In the genomic region with DNA sequence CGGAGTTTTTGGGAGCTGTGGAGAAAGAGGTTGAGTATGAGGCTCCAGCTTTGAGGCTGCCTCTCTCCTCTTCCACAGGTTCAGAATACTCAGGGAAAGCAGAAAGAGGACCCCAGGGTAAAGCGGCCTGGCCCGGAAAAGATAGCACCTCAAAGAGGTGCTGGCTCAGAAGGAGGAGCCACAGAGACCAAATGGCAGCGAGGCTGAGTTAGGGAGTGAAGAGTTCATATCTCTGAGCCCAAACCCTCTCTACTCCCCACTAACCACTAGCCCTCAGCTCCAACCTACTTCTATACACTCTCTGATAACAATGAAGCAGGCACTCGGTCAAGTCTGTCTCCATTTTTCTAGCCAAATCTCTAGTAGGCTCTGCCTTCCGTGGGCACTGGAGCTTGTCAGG, we compare ENCODE assay signal across 23 mouse cellular contexts. TPM values are rescaled to one million over a fixed set of nuclear protein-coding genes. Genes with fewer than 3 reads are reported as not detected.
A peak's percentile ranks its signal among the peaks of the same experiment; 100 is the strongest.
DNase-seq lines count a peak whose midpoint lies in the region; ATAC-seq and TF ChIP-seq lines count a peak whose summit lies in the region.
"Had no signal": no experiment of that assay in that cellular context is flagged by ENCODE, and none has a peak within 500 bp of the region (broad histone marks: within the 10 kb centered on the region; RNA-seq: fewer than 3 reads in every experiment).

No protein-coding gene starts in this region.

- TF ChIP-seq EP300 in MEL (IDR thresholded peaks at IDR 0.05; ENCODE audit: low read depth in 1 of 2, low read length in 2 of 2): peak; percentile 66 to 81
- TF ChIP-seq EP300 in liver, postnatal 0 days (IDR thresholded peaks at IDR 0.05; ENCODE audit: low read depth): peak; percentile 17; the same call in 1 of the 2 replicates

- intact Hi-C loops in heart, postnatal 14 days (cut with DNase I): no loop called here

- H3K36me3 ChIP-seq in heart, embryonic 10.5 days: no peaks in the 10 kb centered on the region
- peaks cover 0 to 52% of the 10 kb centered on the region in 2 experiments; a peak in 2 of 4 replicates for H3K36me3 ChIP-seq in MEL (ENCODE audit: control insufficient read depth in 1 of 2, insufficient read depth in 2 of 2, low read length in 2 of 2)
- H3K36me3 ChIP-seq in erythroblast, embryonic 14.5 days (ENCODE audit: control insufficient read depth): no peaks in the 10 kb centered on the region
- no peaks in the 10 kb centered on the region for H3K36me3 ChIP-seq in liver, postnatal 0 days (replicated peaks; ENCODE audit: insufficient read depth, low read length)
- no peaks in the 10 kb centered on the region for H3K36me3 ChIP-seq in midbrain, embryonic 13.5 days
- H3K36me3 ChIP-seq: embryonic facial prominence, embryonic 10.5 days; heart, embryonic 13.5 days; hindbrain, embryonic 12.5 days; neural tube, embryonic 12.5 days had no signal

- H3K9ac ChIP-seq in MEL (ENCODE audit: control insufficient read depth, low read depth, low read length, poor library complexity, severe bottlenecking): peak overlapping the region; percentile 66
- no peak overlapping the region; the same call in 1 of the 2 replicates for H3K9ac ChIP-seq in liver, postnatal 0 days (replicated peaks)
- no peak overlapping the region for H3K9ac ChIP-seq in midbrain, embryonic 13.5 days (replicated peaks)
- H3K9ac ChIP-seq: heart, embryonic 13.5 days; hindbrain, embryonic 12.5 days; neural tube, embryonic 12.5 days had no signal

- peak overlapping the region; percentile 77; the same call in 1 of the 2 replicates for H3K27ac ChIP-seq in heart, embryonic 10.5 days
- peak overlapping the region; percentile 100 for H3K27ac ChIP-seq in MEL (ENCODE audit: control insufficient read depth, low read depth, low read length)
- H3K27ac ChIP-seq in liver, postnatal 0 days (ENCODE audit: low read depth): peak overlapping the region; percentile 68
- no peak overlapping the region for H3K27ac ChIP-seq in midbrain, embryonic 13.5 days
- H3K27ac ChIP-seq: embryonic facial prominence, embryonic 10.5 days; heart, embryonic 13.5 days; hindbrain, embryonic 12.5 days; neural tube, embryonic 12.5 days had no signal

- H3K4me3 ChIP-seq in heart, embryonic 10.5 days: no peak overlapping the region
- H3K4me3 ChIP-seq in MEL (ENCODE audit: control insufficient read depth in 1 of 2, insufficient read depth in 1 of 2, low read depth in 2 of 2, low read length in 2 of 2): peak overlapping the region; percentile 5 to 42
- H3K4me3 ChIP-seq in erythroblast, embryonic 14.5 days (replicated peaks): peak overlapping the region; percentile 40
- no peak overlapping the region for H3K4me3 ChIP-seq in liver, postnatal 0 days (ENCODE audit: low read depth, low read length)
- H3K4me3 ChIP-seq in midbrain, embryonic 13.5 days (replicated peaks): no peak overlapping the region
- H3K4me3 ChIP-seq: embryonic facial prominence, embryonic 10.5 days; heart, embryonic 13.5 days; hindbrain, embryonic 12.5 days; neural tube, embryonic 12.5 days had no signal

- peaks cover 10% of the 10 kb centered on the region; the same call in 1 of the 2 replicates for H3K4me1 ChIP-seq in heart, embryonic 10.5 days
- H3K4me1 ChIP-seq in MEL (ENCODE audit: control insufficient read depth in 1 of 2, insufficient read depth in 2 of 2, low read length in 2 of 2): peaks cover 41 to 52% of the 10 kb centered on the region in 2 experiments
- H3K4me1 ChIP-seq in erythroblast, embryonic 14.5 days (ENCODE audit: control insufficient read depth): peaks cover 84% of the 10 kb centered on the region
- H3K4me1 ChIP-seq in liver, postnatal 0 days (ENCODE audit: insufficient read depth): peaks cover 14% of the 10 kb centered on the region
- no peaks in the 10 kb centered on the region for H3K4me1 ChIP-seq in midbrain, embryonic 13.5 days (replicated peaks)
- H3K4me1 ChIP-seq: embryonic facial prominence, embryonic 10.5 days; hindbrain, embryonic 12.5 days; neural tube, embryonic 12.5 days had no signal

- no peak for TF ChIP-seq CTCF in MEL (IDR thresholded peaks at IDR 0.05 in 2 of 3, conservative IDR thresholded peaks at IDR 0.05 in 1 of 3; ENCODE audit: control insufficient read depth in 1 of 3, insufficient read depth in 1 of 3, low read depth in 2 of 3, low read length in 3 of 3, poor library complexity in 1 of 3, severe bottlenecking in 1 of 3)
- no peak for TF ChIP-seq CTCF in liver, postnatal 0 days (IDR thresholded peaks at IDR 0.05; ENCODE audit: low read depth)

- 36% methylated on average over 6 of the region's 6 CpGs for WGBS in heart, embryonic 10.5 days
- 45% methylated on average over 6 of the region's 6 CpGs for WGBS in liver, postnatal 0 days (ENCODE audit: insufficient replicate concordance)
- WGBS in midbrain, embryonic 13.5 days: 78% methylated on average over 6 of the region's 6 CpGs

- peak in 1 of 2 experiments; percentile 68; a peak in 2 of 4 replicates for TF ChIP-seq POLR2A in MEL (IDR thresholded peaks at IDR 0.05; ENCODE audit: control insufficient read depth in 1 of 2, insufficient read depth in 1 of 2, low read depth in 1 of 2, low read length in 2 of 2, poor library complexity in 1 of 2)

- H3K4me2 ChIP-seq in liver, postnatal 0 days (ENCODE audit: low read depth, low read length): peak overlapping the region; percentile 24; the same call in 1 of the 2 replicates
- no peak overlapping the region for H3K4me2 ChIP-seq in midbrain, embryonic 13.5 days (replicated peaks)
- H3K4me2 ChIP-seq: heart, embryonic 13.5 days; hindbrain, embryonic 12.5 days; neural tube, embryonic 12.5 days had no signal

- H3K27me3 ChIP-seq in heart, embryonic 10.5 days (ENCODE audit: insufficient read depth, poor library complexity, severe bottlenecking): 0 out of 2 replicates have a peak, but pooled peaks cover 5% of the 10 kb centered on the region
- no peaks in the 10 kb centered on the region for H3K27me3 ChIP-seq in MEL (ENCODE audit: control insufficient read depth in 1 of 2, insufficient read depth in 2 of 2, low read length in 2 of 2)
- no peaks in the 10 kb centered on the region for H3K27me3 ChIP-seq in erythroblast, embryonic 14.5 days (ENCODE audit: control insufficient read depth)
- H3K27me3 ChIP-seq in liver, postnatal 0 days (ENCODE audit: insufficient read depth, low read length): no peaks in the 10 kb centered on the region
- no peaks in the 10 kb centered on the region for H3K27me3 ChIP-seq in midbrain, embryonic 13.5 days
- H3K27me3 ChIP-seq: CH12.LX; heart, embryonic 13.5 days; hindbrain, embryonic 12.5 days; neural tube, embryonic 12.5 days had no signal

- DNase-seq in heart, embryonic 10.5 days (ENCODE audit: low spot score): no peak
- DNase-seq in heart, postnatal 14 days: no peak
- peak; percentile 92 for DNase-seq in MEL (ENCODE audit: low read depth, low spot score)
- no peak for DNase-seq in liver, postnatal 0 days
- DNase-seq in cerebellum, postnatal 25 days: no peak
- DNase-seq in embryo, embryonic 10 days (ENCODE audit: low spot score): no peak
- DNase-seq: cerebellum, adult 2 months; gastrocnemius, postnatal 36 days; kidney, adult 11 months; kidney, postnatal 25 days; lung, adult 18-20 months; right cerebral cortex, postnatal 25 days; thymus, postnatal 25 days had no signal

- ATAC-seq in liver, postnatal 0 days: peak; percentile 81
- ATAC-seq in midbrain, embryonic 13.5 days: no peak

- TF ChIP-seq RAD21 in MEL (IDR thresholded peaks at IDR 0.05; ENCODE audit: low read depth, low read length): no peak

- H3K79me2 ChIP-seq in MEL (ENCODE audit: control insufficient read depth, insufficient read depth, low read length, poor library complexity): no peaks in the 10 kb centered on the region; the same call in 1 of the 2 replicates

- no peaks in the 10 kb centered on the region for H3K9me3 ChIP-seq in heart, embryonic 10.5 days
- no peaks in the 10 kb centered on the region for H3K9me3 ChIP-seq in MEL (replicated peaks; ENCODE audit: insufficient read depth, low read length)
- H3K9me3 ChIP-seq in erythroblast, embryonic 14.5 days (ENCODE audit: control insufficient read depth, low read length): no peaks in the 10 kb centered on the region
- H3K9me3 ChIP-seq in liver, postnatal 0 days (ENCODE audit: low read length): no peaks in the 10 kb centered on the region
- H3K9me3 ChIP-seq in midbrain, embryonic 13.5 days: no peaks in the 10 kb centered on the region
- H3K9me3 ChIP-seq: embryonic facial prominence, embryonic 10.5 days; heart, embryonic 13.5 days; hindbrain, embryonic 12.5 days; neural tube, embryonic 12.5 days had no signal

TF ChIP-seq in MEL, 35 proteins besides CTCF, POLR2A, EP300 and RAD21 (continues in another document):
- peak; percentile 76 for TF ChIP-seq MAZ (IDR thresholded peaks at IDR 0.05; ENCODE audit: low read depth, low read length)
- no peak for TF ChIP-seq MEF2A (IDR thresholded peaks at IDR 0.05; ENCODE audit: extremely low read depth, insufficient replicate concordance, low read depth, low read length, poor library complexity, severe bottlenecking)
- peak; percentile 60; the same call in 1 of the 2 replicates for TF ChIP-seq MAX (IDR thresholded peaks at IDR 0.05; ENCODE audit: low read length)
- TF ChIP-seq POLR2AphosphoS2 (IDR thresholded peaks at IDR 0.05; ENCODE audit: low read length): 0 out of 2 replicates have a peak, but pooled peaks have one; percentile 42
- peak; percentile 44; the same call in 1 of the 2 replicates for TF ChIP-seq ETS1 (IDR thresholded peaks at IDR 0.05; ENCODE audit: low read depth, low read length)
- no peak for TF ChIP-seq E2F4 (IDR thresholded peaks at IDR 0.05; ENCODE audit: borderline replicate concordance, low read depth, low read length)
- no peak for TF ChIP-seq USF2 (IDR thresholded peaks at IDR 0.05; ENCODE audit: borderline replicate concordance in 1 of 2, insufficient read depth in 1 of 2, low read depth in 1 of 2, low read length in 2 of 2)

RNA-seq across cellular contexts. Expression of gene Cited4, which starts 34.5 kb away (rescaled TPM):
- polyA plus RNA-seq in heart, embryonic 10.5 days (2016; fragmentation: Nextera tagmentation; extraction: Ambion mirVana): 47.3 and 47.5 TPM in 2 replicates
- 10 to 100 TPM; 57.5 to 61.8 TPM for total RNA-seq in heart, postnatal 14 days (2021)
- total RNA-seq in MEL (2012; rRNA removed): 18.2 and 23.3 TPM in 2 replicates
- polyA plus RNA-seq in MEL (2012; ENCODE audit: insufficient read depth in 1 of 2, insufficient read length in 2 of 2, low read depth in 1 of 2, low replicate concordance in 2 of 2, missing spikeins in 1 of 2): 10 to 100 TPM in 1 of 2 experiments, not detected in 1; 58.1 TPM
- 171 and 228 TPM in 2 replicates for polyA plus RNA-seq in erythroblast, embryonic 14.5 days (2012)
- 21.2 and 22.9 TPM in 2 replicates for polyA plus RNA-seq in liver, postnatal 0 days (2015; fragmentation: Nextera tagmentation; extraction: Ambion mirVana)
- polyA plus RNA-seq in midbrain, embryonic 13.5 days (2015; fragmentation: Nextera tagmentation; extraction: Ambion mirVana): 0.37 and 0.92 TPM in 2 replicates

RNA-seq across cellular contexts. Expression of gene Gm8439, which starts 43.3 kb away (rescaled TPM):
- polyA plus RNA-seq in heart, embryonic 10.5 days (2016; fragmentation: Nextera tagmentation; extraction: Ambion mirVana): 0.36 and 0.41 TPM in 2 replicates
- not detected for total RNA-seq in heart, postnatal 14 days (2021)
- total RNA-seq in MEL (2012; rRNA removed): not detected in 2 replicates
- polyA plus RNA-seq in MEL (2012; ENCODE audit: insufficient read depth in 1 of 2, insufficient read length in 2 of 2, low read depth in 1 of 2, low replicate concordance in 2 of 2, missing spikeins in 1 of 2): not detected
- polyA plus RNA-seq in erythroblast, embryonic 14.5 days (2012): not detected in 2 replicates
- 0.30 and 0.40 TPM in 2 replicates for polyA plus RNA-seq in liver, postnatal 0 days (2015; fragmentation: Nextera tagmentation; extraction: Ambion mirVana)
- not detected in 2 replicates for polyA plus RNA-seq in midbrain, embryonic 13.5 days (2015; fragmentation: Nextera tagmentation; extraction: Ambion mirVana)
- total RNA-seq: CH12.LX; gastrocnemius, postnatal 36 days; layer of hippocampus, postnatal 25 days; left cerebral cortex, postnatal 36 days had no signal
- polyA plus RNA-seq: cerebellum, adult 2 months; embryonic facial prominence, embryonic 10.5 days; frontal cortex, adult 2 months; hindbrain, embryonic 12.5 days; neural tube, embryonic 12.5 days had no signal

Comparison
In these comparisons a context has a peak if more than half of its experiments do, and no peak if none do; other contexts are left out.
1. H3K4me3 ChIP-seq: peak in MEL (2 of 2) and erythroblast, embryonic 14.5 days (single experiment); none in heart, embryonic 10.5 days (single experiment), liver, postnatal 0 days (single experiment) and midbrain, embryonic 13.5 days (single experiment).